Mouse (Mus musculus): ENCODE results near the gene Htra1. TPM values are rescaled to one million over a fixed set of nuclear protein-coding genes. Genes with fewer than 3 reads are reported as not detected.

Gene Htra1
- polyA plus RNA-seq, 1 experiment: 242 TPM

GRCm38 (mm10) chr7:130976305-130976935 is 40.5 kb downstream of the Htra1 start:
- peaks cover 22% of the 10 kb centered on the region for H3K4me1 ChIP-seq (ENCODE audit: control insufficient read depth, insufficient read depth, low read length)
- no peak overlapping the region for H3K27ac ChIP-seq (ENCODE audit: insufficient read depth, low read length)
- no peak for TF ChIP-seq POLR2A (IDR thresholded peaks at IDR 0.05; ENCODE audit: low read depth, low read length)
- no peak for TF ChIP-seq CTCF (IDR thresholded peaks at IDR 0.05; ENCODE audit: borderline replicate concordance, insufficient read depth, low read length)
- no peak overlapping the region for H3K4me3 ChIP-seq (ENCODE audit: insufficient read depth, low read length)

- Histone ChIP-seq H3K4me1 (ENCODE audit: control insufficient read depth, insufficient read depth, low read length) (peaks cover 21% of the 10 kb centered on the region), H3K27ac (ENCODE audit: insufficient read depth, low read length) (peak overlapping the region; percentile 68), H3K4me3 (ENCODE audit: insufficient read depth, low read length) (no peak overlapping the region)
- no peak for TF ChIP-seq CTCF (IDR thresholded peaks at IDR 0.05; ENCODE audit: borderline replicate concordance, insufficient read depth, low read length)
- TF ChIP-seq POLR2A (IDR thresholded peaks at IDR 0.05; ENCODE audit: low read depth, low read length): no peak
These were observed 42.0 kb downstream of the Htra1 start for GRCm38 (mm10) chr7:130977794-130978521.

GRCm38 (mm10) chr7:130978545-130978944 is 42.6 kb downstream of the Htra1 start:
- TF ChIP-seq POLR2A (IDR thresholded peaks at IDR 0.05; ENCODE audit: low read depth, low read length): no peak
- TF ChIP-seq CTCF (IDR thresholded peaks at IDR 0.05; ENCODE audit: borderline replicate concordance, insufficient read depth, low read length): no peak
- peak overlapping the region; percentile 68 for H3K27ac ChIP-seq (ENCODE audit: insufficient read depth, low read length)
- no peak overlapping the region for H3K4me3 ChIP-seq (ENCODE audit: insufficient read depth, low read length)
- peaks cover 19% of the 10 kb centered on the region for H3K4me1 ChIP-seq (ENCODE audit: control insufficient read depth, insufficient read depth, low read length)

- Histone ChIP-seq H3K4me1 (ENCODE audit: control insufficient read depth, insufficient read depth, low read length) (peaks cover 19% of the 10 kb centered on the region), H3K4me3 (ENCODE audit: insufficient read depth, low read length) (no peak overlapping the region), H3K27ac (ENCODE audit: insufficient read depth, low read length) (no peak overlapping the region)
- no peak for TF ChIP-seq CTCF (IDR thresholded peaks at IDR 0.05; ENCODE audit: borderline replicate concordance, insufficient read depth, low read length)
- TF ChIP-seq POLR2A (IDR thresholded peaks at IDR 0.05; ENCODE audit: low read depth, low read length): no peak
These were observed 44.2 kb downstream of the Htra1 start for GRCm38 (mm10) chr7:130980130-130980529.

- Histone ChIP-seq H3K4me1 (ENCODE audit: control insufficient read depth, insufficient read depth, low read length) (peaks cover 12% of the 10 kb centered on the region), H3K4me3 (ENCODE audit: insufficient read depth, low read length) (no peak overlapping the region), H3K27ac (ENCODE audit: insufficient read depth, low read length) (peak overlapping the region; percentile 31; the same call in 1 of the 2 replicates)
- TF ChIP-seq CTCF (IDR thresholded peaks at IDR 0.05; ENCODE audit: borderline replicate concordance, insufficient read depth, low read length) (no peak), POLR2A (IDR thresholded peaks at IDR 0.05; ENCODE audit: low read depth, low read length) (no peak)
These were observed 46.5 kb downstream of the Htra1 start for GRCm38 (mm10) chr7:130982371-130982770.

GRCm38 (mm10) chr7:130982881-130983280 is 47.0 kb downstream of the Htra1 start:
- TF ChIP-seq CTCF (IDR thresholded peaks at IDR 0.05; ENCODE audit: borderline replicate concordance, insufficient read depth, low read length) (no peak), POLR2A (IDR thresholded peaks at IDR 0.05; ENCODE audit: low read depth, low read length) (no peak)
- no peak overlapping the region for H3K27ac ChIP-seq (ENCODE audit: insufficient read depth, low read length)
- H3K4me3 ChIP-seq (ENCODE audit: insufficient read depth, low read length): no peak overlapping the region
- peaks cover 7% of the 10 kb centered on the region for H3K4me1 ChIP-seq (ENCODE audit: control insufficient read depth, insufficient read depth, low read length)

GRCm38 (mm10) chr7:130984294-130984693 is 48.4 kb downstream of the Htra1 start:
- Histone ChIP-seq H3K4me1 (ENCODE audit: control insufficient read depth, insufficient read depth, low read length) (no peaks in the 10 kb centered on the region; the same call in 1 of the 2 replicates), H3K27ac (ENCODE audit: insufficient read depth, low read length) (no peak overlapping the region), H3K4me3 (ENCODE audit: insufficient read depth, low read length) (no peak overlapping the region)
- TF ChIP-seq POLR2A (IDR thresholded peaks at IDR 0.05; ENCODE audit: low read depth, low read length): no peak
- no peak for TF ChIP-seq CTCF (IDR thresholded peaks at IDR 0.05; ENCODE audit: borderline replicate concordance, insufficient read depth, low read length)

- Histone ChIP-seq H3K4me1 (ENCODE audit: control insufficient read depth, insufficient read depth, low read length) (no peaks in the 10 kb centered on the region; the same call in 1 of the 2 replicates), H3K27ac (ENCODE audit: insufficient read depth, low read length) (no peak overlapping the region), H3K4me3 (ENCODE audit: insufficient read depth, low read length) (no peak overlapping the region)
- TF ChIP-seq POLR2A (IDR thresholded peaks at IDR 0.05; ENCODE audit: low read depth, low read length) (no peak), CTCF (IDR thresholded peaks at IDR 0.05; ENCODE audit: borderline replicate concordance, insufficient read depth, low read length) (no peak)
These were observed 49.3 kb downstream of the Htra1 start for GRCm38 (mm10) chr7:130985193-130985592.

- Histone ChIP-seq H3K27ac (ENCODE audit: insufficient read depth, low read length) (no peak overlapping the region), H3K4me3 (ENCODE audit: insufficient read depth, low read length) (no peak overlapping the region), H3K4me1 (ENCODE audit: control insufficient read depth, insufficient read depth, low read length) (no peaks in the 10 kb centered on the region; the same call in 1 of the 2 replicates)
- TF ChIP-seq CTCF (IDR thresholded peaks at IDR 0.05; ENCODE audit: borderline replicate concordance, insufficient read depth, low read length) (no peak), POLR2A (IDR thresholded peaks at IDR 0.05; ENCODE audit: low read depth, low read length) (no peak)
These were observed 49.8 kb downstream of the Htra1 start for GRCm38 (mm10) chr7:130985716-130986115.

GRCm38 (mm10) chr7:130988146-130988545 is 52.2 kb downstream of the Htra1 start:
- TF ChIP-seq CTCF (IDR thresholded peaks at IDR 0.05; ENCODE audit: borderline replicate concordance, insufficient read depth, low read length) (no peak), POLR2A (IDR thresholded peaks at IDR 0.05; ENCODE audit: low read depth, low read length) (no peak)
- no peak overlapping the region for H3K27ac ChIP-seq (ENCODE audit: insufficient read depth, low read length)
- no peaks in the 10 kb centered on the region for H3K4me1 ChIP-seq (ENCODE audit: control insufficient read depth, insufficient read depth, low read length)
- no peak overlapping the region for H3K4me3 ChIP-seq (ENCODE audit: insufficient read depth, low read length)

Measured in embryonic fibroblast, embryonic 13.5 days (primary cell).